ENCODE assay signal across 8 mouse cellular contexts in genomic region chr7:141327469-141328372, GRCm38 (mm10). TPM values are rescaled to one million over a fixed set of nuclear protein-coding genes. Genes with fewer than 3 reads are reported as not detected.
DNase-seq lines count a peak whose midpoint lies in the region; ATAC-seq lines count a peak whose summit lies in the region.

Gene Deaf1 (minus strand): TSS chr7:141327690.
Gene Tmem80 (plus strand): TSS chr7:141327739.

- H3K4me1 ChIP-seq in hindbrain, embryonic 15.5 days (replicated peaks): peaks cover 39% of the 10 kb centered on the region

- H3K9ac ChIP-seq in hindbrain, embryonic 15.5 days: peak within 1 kb of the TSS; percentile 92

- peak within 1 kb of the TSS; percentile 96 for H3K27ac ChIP-seq in hindbrain, embryonic 15.5 days (replicated peaks)

- DNase-seq in R1 (ENCODE audit: low read depth, low spot score): peak; percentile 84
- DNase-seq in cerebellum, postnatal 36 days: peak; percentile 100
- peak; percentile 98 to 100 for DNase-seq in frontal cortex, postnatal 36 days (ENCODE audit: low spot score in 2 of 2)
- DNase-seq in left cerebral cortex, adult 11 months (ENCODE audit: low spot score): peak; percentile 100
- peak; percentile 100 for DNase-seq in lung, postnatal 4 days
- DNase-seq in retina, postnatal 7 days (ENCODE audit: low read depth, low spot score): peak; percentile 96
- DNase-seq in urinary bladder, adult 2 months (ENCODE audit: low spot score): peak; percentile 98

- under 1% methylated on average over 104 of the region's 105 CpGs for WGBS in hindbrain, embryonic 15.5 days

- peak; percentile 96 for ATAC-seq in hindbrain, embryonic 15.5 days (ENCODE audit: low FRiP score, low read depth)

- peaks cover 7% of the 10 kb centered on the region for H3K36me3 ChIP-seq in hindbrain, embryonic 15.5 days

- peak within 1 kb of the TSS; percentile 97 for H3K4me2 ChIP-seq in hindbrain, embryonic 15.5 days

- no peaks in the 10 kb centered on the region for H3K27me3 ChIP-seq in hindbrain, embryonic 15.5 days

- H3K4me3 ChIP-seq in hindbrain, embryonic 15.5 days: peak within 1 kb of the TSS; percentile 70

- no peaks in the 10 kb centered on the region for H3K9me3 ChIP-seq in hindbrain, embryonic 15.5 days

RNA-seq across cellular contexts. Expression of gene Deaf1, which starts in this region (rescaled TPM):
- polyA plus RNA-seq in hindbrain, embryonic 15.5 days (2015; fragmentation: Nextera tagmentation; extraction: Ambion mirVana): 169 and 205 TPM in 2 replicates
- polyA plus RNA-seq in urinary bladder, adult 2 months (2012; rRNA removed): 14.6 and 22.8 TPM in 2 replicates

RNA-seq across cellular contexts. Expression of gene Tmem80, which starts in this region (rescaled TPM):
- polyA plus RNA-seq in hindbrain, embryonic 15.5 days (2015; fragmentation: Nextera tagmentation; extraction: Ambion mirVana): 54.7 and 58.8 TPM in 2 replicates
- 34.1 and 42.5 TPM in 2 replicates for polyA plus RNA-seq in urinary bladder, adult 2 months (2012; rRNA removed)

Comparison
In these comparisons a context has a peak if more than half of its experiments do, and no peak if none do; other contexts are left out.
1. Peak in every context shown above with its lines: DNase-seq, ATAC-seq, H3K4me3 ChIP-seq and H3K27ac ChIP-seq.